Mouse (Mus musculus): ENCODE data around the gene Prrt1.

Prrt1 gene

GRCm38 (mm10) chr17:34629221-34629751 lies at the start of gene Prrt1:
TSS of gene Prrt1 (plus strand) at chr17:34629533.
- no peak for TF ChIP-seq GATA4 (IDR thresholded peaks at IDR 0.05; ENCODE audit: insufficient replicate concordance, low read length)

- TF ChIP-seq GATA4 (IDR thresholded peaks at IDR 0.05; ENCODE audit: insufficient replicate concordance, low read length), result no peak
Observed at GRCm38 (mm10) chr17:34582528-34582927, 46.8 kb upstream of the Prrt1 start.

GRCm38 (mm10) chr17:34583397-34583796 lies 45.9 kb upstream of the Prrt1 start:
- no peak for TF ChIP-seq GATA4 (IDR thresholded peaks at IDR 0.05; ENCODE audit: insufficient replicate concordance, low read length)

- TF ChIP-seq GATA4 (IDR thresholded peaks at IDR 0.05; ENCODE audit: insufficient replicate concordance, low read length), result no peak
Observed at GRCm38 (mm10) chr17:34583819-34584218, 45.5 kb upstream of the Prrt1 start.

GRCm38 (mm10) chr17:34585121-34585520 lies 44.2 kb upstream of the Prrt1 start:
- TF ChIP-seq GATA4 (IDR thresholded peaks at IDR 0.05; ENCODE audit: insufficient replicate concordance, low read length), result no peak

- TF ChIP-seq GATA4 (IDR thresholded peaks at IDR 0.05; ENCODE audit: insufficient replicate concordance, low read length), result no peak
Observed at GRCm38 (mm10) chr17:34585877-34586771, 43.2 kb upstream of the Prrt1 start.

- no peak for TF ChIP-seq GATA4 (IDR thresholded peaks at IDR 0.05; ENCODE audit: insufficient replicate concordance, low read length)
Observed at GRCm38 (mm10) chr17:34586796-34587422, 42.4 kb upstream of the Prrt1 start.

- peak; percentile 20; the same call in 1 of the 2 replicates for TF ChIP-seq GATA4 (IDR thresholded peaks at IDR 0.05; ENCODE audit: insufficient replicate concordance, low read length)
Observed at GRCm38 (mm10) chr17:34587423-34587811, 41.9 kb upstream of the Prrt1 start.

- no peak; the same call in 1 of the 2 replicates for TF ChIP-seq GATA4 (IDR thresholded peaks at IDR 0.05; ENCODE audit: insufficient replicate concordance, low read length)
Observed at GRCm38 (mm10) chr17:34587814-34588213, 41.5 kb upstream of the Prrt1 start.

GRCm38 (mm10) chr17:34588767-34589166 lies 40.6 kb upstream of the Prrt1 start:
- no peak for TF ChIP-seq GATA4 (IDR thresholded peaks at IDR 0.05; ENCODE audit: insufficient replicate concordance, low read length)

GRCm38 (mm10) chr17:34589206-34589605 lies 40.1 kb upstream of the Prrt1 start:
- no peak for TF ChIP-seq GATA4 (IDR thresholded peaks at IDR 0.05; ENCODE audit: insufficient replicate concordance, low read length)

- TF ChIP-seq GATA4 (IDR thresholded peaks at IDR 0.05; ENCODE audit: insufficient replicate concordance, low read length), result no peak
Observed at GRCm38 (mm10) chr17:34589681-34590101, 39.6 kb upstream of the Prrt1 start, which contains the start of gene Gpsm3. TSS of gene Gpsm3 (plus strand) at chr17:34589806.

GRCm38 (mm10) chr17:34590154-34590987 lies 39.0 kb upstream of the Prrt1 start:
- no peak for TF ChIP-seq GATA4 (IDR thresholded peaks at IDR 0.05; ENCODE audit: insufficient replicate concordance, low read length)

GRCm38 (mm10) chr17:34591029-34591993 lies 38.0 kb upstream of the Prrt1 start, which contains the start of gene Pbx2:
TSS of gene Pbx2 (plus strand) at chr17:34591266.
- TF ChIP-seq GATA4 (IDR thresholded peaks at IDR 0.05; ENCODE audit: insufficient replicate concordance, low read length), result no peak
